Mouse (Mus musculus) adrenal gland, postnatal 14 days (tissue): ENCODE data around the gene Kremen2. TPM values are rescaled to one million over a fixed set of nuclear protein-coding genes. Genes with fewer than 3 reads are reported as not detected.

ENCODE experiments used
- DNase-seq: peaks from one replicate; pipeline ENCODE4 v3.0.0; 2021; ENCODE audit warnings: mixed read lengths
- total RNA-seq: library from RNA; stranded (reverse); gene quantifications from 2 replicates; pipeline ENCODE4 v1.2.3, GENCODE M21; 2021

The Kremen2 gene
- total RNA-seq, 1 experiment from 2014 or later, result not detected

DNA sequence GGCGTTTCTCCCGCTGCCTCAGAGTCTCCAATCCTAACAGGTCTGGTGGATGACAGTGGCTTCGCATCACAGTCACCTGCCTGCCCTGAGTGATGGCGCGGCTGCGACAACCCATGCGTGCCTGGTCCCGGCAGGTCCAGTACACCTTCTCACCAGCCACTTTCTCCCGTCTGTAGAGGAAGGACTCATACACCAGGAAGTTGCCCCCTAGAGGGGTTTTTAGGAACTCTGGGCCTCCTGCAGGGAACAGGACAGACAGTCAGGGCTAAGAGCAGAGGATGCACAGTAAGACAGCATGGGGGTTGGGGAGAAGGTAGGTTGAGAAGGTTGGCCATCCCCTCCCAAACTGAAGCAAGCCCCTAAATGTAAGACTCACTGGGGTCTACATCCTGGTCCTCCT is 14.6 kb upstream of the Kremen2 start:
- no peak for DNase-seq

DNA sequence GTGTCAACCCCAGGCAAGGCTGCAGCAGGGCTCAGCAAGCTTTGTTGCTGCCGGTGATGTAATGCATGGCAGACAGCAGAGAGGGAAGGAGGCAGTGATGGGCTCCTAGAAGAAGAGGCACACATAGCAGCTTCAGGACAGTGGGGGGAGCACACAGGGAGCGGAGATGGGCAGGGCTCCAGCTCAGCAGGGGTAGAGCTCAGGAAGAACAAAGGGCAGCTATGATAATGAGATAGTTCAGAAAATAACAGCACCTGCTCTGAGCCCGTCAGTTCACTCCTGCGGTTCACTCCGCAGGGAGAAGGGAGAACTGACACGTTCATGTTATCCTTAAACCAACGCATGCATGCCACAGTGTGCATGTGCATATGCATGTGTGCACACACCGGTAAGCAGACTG is 13.2 kb upstream of the Kremen2 start:
- DNase-seq, result no peak

DNA sequence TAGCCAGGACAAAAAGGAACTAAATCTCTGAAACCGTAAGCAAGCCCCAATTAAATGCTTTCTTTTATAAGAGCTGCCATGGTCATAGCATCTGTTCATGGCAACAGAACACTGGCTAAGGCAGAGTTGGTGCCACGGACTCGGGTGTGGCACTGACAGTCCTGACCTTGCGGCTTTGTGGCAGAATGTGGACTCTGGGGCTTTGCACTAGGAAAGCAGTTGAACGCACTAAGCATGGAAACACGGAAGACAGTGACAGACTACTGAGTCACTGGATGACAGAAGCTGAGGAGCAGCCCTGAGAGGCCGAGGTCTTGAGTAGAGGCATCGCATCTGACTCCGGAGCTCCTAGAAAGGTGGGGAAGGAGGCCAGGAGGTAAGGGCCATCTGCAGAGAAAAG is 11.9 kb upstream of the Kremen2 start:
- DNase-seq, result no peak

DNA sequence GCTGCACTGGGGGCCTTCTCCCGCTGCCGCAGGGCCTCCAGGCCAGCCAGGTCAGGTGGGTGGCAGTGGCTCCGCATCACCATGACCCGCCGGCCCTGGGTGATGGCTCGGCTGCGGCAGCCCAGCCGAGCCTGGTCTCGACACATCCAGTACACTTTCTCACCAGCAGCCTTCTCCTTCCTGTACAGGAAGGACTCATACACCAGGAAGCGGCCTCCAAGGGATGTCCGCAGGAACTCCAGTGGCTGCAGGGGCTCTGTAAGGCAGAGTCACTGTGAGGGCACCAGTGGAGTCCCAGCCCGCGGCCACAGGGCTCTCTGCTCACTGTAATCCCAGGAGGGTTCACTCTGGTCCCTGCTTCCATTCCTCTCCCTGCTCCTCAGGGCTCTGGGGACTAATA is 10.1 kb upstream of the Kremen2 start:
- no peak for DNase-seq

DNA sequence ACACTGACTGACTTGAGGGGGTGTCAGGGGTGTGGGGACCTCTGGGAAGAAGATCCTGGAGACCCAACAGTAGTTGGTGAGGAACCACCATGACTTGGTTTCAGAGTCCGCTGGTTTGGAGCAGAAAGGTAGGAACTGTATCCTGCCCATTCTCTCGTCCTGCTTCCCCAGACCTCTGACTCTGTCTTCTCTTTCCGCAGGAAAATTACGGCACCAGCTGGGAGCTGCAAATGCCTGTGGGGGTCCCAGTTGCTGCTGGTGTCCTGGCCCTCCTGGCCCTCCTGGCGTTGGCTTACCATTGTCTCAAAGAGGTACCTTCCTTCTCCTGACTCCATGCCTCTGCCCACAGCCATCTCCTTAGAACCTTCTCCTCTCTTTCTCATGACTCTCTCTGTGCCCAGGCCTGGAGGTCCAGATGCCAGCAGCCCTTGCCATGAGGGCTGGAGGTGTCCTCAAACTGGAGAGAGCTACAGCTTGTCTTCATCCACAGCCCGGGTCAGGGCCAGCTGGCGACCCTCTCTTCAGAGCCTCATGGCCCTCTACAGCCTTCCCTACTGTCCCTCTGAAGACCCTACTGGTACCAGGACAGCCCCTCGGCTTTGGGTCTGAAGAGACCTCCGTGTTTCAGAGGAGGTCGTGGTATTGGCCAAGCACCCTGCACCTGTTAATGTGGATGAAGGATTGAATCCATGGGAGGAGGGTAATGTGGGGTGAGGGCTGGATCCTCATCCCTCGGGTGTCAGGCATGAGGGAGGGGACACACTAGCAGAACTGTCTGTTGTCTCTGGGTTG is 4.0 kb upstream of the Kremen2 start:
- no peak for DNase-seq

DNA sequence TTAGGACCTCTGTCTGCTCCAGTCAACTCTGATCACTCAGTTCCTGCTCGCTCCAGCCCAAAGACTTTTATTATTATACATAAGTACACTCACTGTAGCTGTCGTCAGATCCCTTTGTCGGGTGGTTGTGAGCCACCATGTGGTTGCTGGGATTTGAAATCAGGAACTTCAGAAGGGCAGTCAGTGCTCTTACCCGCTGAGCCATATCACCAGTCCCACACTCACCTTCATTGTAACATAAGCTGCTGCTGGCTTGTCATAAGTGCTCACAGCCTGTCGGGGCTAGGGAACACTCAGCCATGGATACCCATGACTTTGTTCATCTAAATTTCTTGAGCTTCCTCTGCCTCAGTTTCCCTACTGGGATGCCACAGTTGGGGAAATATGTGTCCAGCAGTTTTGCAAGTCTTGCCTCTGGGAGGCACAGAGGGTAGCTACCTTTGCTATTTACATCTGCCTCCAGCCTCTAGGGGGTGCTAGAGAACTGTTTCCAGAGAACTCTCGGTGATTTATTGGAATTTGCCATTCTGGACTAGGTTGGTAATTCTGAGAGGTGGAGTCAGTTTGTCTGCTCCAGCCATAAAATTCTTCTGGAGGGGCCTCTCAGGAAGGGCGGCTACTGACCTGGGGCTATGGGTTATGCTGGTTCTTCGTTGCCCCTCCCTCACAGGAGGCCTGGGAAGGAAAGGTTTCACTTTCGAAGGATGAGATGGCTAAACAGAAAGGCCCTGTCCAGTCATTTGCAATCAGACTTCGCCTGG is 3.2 kb upstream of the Kremen2 start:
- DNase-seq, result peak; percentile 86

DNA sequence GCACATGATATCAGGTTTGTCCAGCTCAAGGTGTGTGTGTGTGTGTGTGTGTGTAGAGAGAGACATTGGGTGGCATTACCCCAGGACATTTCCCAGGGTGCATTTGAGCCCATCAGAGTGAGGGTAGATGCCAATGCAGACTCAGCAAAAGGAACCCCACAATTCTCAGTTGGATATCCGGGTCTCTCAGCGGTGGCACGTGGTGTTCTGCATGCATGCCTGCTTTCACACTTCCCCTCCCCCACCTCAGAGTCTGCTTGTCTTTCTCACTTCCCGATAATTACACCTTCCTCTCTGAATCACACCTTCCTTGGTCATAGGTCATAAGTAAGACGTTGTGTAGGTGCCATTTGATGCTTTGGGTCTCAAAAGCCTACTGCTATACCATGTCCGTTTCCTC is 2.4 kb upstream of the Kremen2 start:
- DNase-seq, result no peak

DNA sequence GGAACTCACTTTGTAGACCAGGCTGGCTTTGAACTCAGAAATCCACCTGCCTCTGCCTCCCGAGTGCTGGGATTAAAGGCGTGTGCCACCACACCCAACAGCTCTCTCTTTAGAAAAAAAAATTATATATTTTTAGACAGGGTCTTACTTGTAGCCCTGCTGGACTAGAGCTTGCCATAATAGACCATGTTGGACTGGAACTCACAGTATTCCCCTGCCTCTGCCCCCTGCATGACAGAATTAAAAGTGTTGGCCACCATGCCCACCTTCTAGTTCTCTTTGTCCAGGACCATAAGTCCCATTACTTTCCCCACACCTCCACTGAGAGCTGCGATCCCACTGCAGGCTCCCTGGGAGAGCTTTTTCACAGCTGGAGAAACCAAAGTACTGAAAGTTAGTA is 1.8 kb upstream of the Kremen2 start:
- no peak for DNase-seq

DNA sequence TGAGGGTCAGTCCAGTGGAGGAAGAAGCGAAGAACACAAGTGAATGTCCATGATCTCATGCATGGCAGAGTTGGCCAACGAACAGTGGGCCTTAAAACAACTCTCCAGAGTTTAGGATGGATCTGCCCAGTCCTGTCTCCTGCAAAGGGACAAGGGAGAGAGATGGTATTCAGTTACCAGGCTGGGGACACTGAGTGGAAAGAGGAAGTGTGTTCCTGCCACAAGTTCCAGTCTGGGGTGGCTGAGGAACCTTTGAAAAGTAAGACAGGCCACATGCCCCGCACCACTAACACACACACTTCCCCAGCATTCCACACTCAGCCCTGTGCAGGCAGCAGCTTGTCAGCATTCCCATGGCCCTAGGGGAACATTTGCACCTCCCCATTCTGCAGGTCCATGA is 1.1 kb upstream of the Kremen2 start:
- no peak for DNase-seq

DNA sequence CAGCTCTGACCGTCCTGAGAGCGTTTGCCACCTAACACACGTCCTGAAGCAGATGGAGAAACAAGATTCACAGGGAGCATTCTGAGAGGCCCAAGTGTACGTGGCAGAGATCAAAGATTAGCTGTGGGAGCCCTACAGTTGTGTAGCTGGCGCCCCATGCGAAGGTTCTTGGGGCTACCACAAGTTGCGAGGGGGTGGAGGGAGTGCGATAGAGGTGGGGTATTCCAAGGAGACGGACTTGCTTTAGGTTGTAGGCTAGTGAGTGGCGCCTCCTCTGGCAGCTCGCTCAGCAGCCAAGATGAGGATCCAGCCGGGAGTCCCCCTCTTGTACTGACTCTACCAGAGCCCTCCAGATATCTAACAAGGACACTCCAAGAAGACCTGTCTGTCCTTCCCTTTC is 678 bp upstream of the Kremen2 start:
- no peak for DNase-seq

DNA sequence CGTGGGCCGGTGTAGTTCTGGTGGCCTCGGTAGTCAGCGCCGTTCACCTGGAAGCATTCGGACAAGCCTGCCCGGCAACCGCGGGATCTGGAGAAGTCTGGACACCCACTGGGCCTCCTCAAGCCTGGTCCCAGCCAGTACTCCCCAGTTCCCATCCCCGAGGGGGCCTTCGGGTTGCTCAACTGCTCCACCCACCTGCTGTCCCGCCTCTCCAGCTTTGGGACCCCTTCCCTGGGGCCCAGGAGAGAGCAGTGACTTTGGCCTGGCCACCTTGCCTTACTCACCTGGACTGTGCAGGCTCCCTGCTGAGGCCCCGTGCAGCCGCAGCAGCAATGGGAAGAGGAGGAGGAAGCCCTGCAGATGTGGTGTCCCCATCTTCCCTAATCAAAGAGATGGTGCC is 982 bp downstream of the Kremen2 start:
- DNase-seq, result peak; percentile 5

DNA sequence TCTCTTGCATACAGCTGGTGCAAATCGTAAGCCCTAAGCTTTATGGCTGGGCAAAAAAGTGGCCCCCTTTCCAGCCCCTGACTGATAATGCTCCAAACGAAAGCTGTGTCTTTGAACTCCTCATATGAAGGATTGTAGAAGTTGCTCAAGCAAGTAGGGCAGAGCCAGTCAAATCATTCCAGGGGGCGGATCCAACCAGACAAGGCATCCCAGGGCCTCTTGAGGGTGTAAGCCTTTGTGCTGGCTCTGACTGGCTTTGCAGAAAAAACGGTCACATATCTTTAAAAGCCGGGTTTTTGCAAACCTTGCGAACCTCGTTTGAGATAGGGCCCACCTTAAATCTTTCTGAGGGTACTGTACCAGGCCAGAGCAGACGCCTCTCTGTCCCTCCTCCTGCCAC is 1.6 kb downstream of the Kremen2 start:
- peak; percentile 7 for DNase-seq

DNA sequence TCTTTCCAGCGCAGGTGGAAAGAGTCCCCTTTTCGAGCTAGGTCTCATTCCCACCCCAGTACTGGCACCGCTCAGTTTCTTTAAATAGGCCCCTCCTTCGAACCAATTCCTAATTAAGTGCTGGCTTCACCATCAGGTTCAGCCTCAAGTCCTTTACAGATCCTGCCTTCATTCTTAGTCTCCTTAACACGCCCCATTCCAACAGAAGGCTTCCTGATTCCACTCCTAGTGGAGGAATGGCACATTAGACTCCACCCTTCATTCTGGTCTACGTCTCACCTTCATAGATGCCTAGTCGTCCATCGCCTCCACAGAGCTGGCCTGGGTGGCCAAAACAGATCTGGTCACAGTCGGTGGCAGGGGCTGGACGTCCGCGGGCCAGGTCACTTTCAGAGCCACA is 2.7 kb downstream of the Kremen2 start:
- no peak for DNase-seq

DNA sequence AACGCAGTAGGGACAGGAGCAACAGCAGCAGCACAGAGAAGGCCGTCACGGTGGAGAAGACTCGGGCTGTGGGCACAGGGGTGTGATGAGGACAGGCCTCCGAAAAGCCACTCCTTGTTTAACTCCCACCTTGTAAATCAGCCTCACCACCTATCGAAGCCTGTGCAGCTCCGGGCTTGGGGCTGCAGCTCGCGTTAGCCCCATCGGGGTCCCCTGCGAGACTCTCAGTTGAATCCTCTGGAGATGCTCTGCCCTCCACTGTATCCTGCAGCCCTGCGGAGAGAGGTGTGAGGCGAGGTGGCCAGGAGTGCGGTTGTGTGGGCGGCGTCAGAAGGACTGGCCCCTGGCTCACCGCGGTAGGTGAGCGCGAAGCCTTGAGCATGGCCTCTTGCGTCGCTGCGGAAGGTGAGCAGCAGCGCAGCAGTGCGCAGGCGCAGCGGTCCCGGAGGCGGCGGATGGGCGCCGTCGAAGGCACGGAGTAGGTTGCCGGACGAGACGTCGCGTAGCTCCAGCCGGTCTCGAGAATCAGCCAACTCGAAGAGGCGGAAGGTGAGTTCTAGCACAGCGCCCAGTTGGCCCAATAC is 3.3 kb downstream of the Kremen2 start:
- no peak for DNase-seq

DNA sequence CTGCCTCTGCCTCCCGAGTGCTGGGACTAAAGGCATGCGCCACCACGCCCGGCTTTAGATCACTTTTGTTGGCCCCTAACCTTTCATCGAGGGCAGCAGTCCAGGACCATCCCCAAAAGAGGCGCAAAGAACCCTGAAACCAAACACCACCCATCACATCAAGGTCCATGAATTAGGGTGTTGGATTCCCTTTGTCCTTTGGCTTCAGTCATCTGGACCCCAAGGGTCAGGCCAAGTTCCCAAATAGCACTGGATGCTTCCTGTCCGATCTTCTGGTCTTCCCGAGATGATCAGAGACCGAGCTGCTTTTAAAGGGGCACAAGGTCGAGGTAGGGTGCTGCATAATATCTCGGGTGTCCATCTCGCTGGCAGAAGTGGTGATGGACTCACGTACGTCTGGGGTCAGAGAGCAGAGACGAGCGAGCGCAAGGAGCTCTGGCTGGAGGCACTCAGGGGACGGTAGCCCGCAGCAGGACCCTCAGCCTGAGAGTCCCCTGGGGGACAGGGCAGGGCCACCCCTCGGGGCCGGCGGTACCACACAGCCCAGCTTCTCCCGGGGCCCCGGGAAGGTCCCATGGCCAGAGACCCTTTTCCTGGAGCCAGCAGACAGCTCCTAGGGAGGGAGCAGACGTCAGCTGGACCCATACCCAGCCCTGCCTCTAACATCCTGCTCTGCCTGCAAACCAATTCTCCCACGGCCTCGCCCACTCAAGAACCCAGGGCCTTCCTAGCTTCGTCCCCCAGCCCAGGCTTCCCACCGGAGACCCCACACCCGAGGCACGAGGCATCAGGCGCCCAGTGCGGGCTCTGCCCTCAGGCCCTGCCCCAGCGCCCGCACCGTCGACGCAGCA is 4.0 kb downstream of the Kremen2 start:
- no peak for DNase-seq

DNA sequence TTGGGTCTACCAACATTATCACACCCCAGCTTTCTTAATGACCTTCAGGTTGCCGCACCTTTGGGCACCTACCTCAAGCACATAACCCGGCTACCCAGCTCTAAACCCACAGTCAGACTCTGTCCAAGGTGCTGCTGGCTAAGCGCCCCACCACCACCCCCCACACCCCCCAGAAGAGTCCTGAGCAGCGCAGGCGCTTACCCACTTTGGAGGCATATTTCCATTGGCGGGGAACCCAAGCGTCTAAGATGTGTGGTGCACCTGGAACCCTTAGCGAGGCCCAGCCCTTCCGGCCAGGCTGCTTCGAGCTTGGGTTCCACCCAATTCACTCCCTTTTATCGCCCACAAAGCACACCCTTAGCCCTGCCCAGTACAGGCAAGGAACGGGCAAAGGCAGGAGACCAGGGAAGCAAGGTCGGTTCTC is 5.0 kb downstream of the Kremen2 start, which contains the start of gene Paqr4:
TSS of gene Paqr4 (minus strand) at position 270 of the 424 bp plus-strand sequence.
- no peak for DNase-seq

DNA sequence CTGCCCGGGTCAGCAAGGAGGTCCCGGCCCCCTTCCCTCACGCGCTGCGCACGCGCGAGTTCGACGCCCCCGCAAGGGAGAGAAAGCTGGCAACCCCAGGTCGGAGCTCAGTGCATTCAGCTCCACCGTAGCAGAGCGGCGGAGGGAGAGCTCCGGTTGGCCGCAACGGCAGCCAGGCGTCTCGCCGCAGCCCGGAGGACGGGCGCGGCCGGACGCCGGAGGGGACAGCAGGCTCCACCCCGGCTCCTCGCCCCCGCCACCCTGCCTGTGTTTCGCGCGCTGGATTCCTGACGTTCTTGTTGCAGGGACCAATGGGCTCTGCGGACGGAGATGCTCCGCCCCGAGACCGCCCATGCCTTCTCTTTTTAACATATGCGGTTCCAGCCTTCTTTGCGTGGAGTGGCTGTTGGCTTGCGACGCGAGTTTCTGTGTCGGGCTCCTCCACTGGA is 5.5 kb downstream of the Kremen2 start:
- DNase-seq, result peak; percentile 95

DNA sequence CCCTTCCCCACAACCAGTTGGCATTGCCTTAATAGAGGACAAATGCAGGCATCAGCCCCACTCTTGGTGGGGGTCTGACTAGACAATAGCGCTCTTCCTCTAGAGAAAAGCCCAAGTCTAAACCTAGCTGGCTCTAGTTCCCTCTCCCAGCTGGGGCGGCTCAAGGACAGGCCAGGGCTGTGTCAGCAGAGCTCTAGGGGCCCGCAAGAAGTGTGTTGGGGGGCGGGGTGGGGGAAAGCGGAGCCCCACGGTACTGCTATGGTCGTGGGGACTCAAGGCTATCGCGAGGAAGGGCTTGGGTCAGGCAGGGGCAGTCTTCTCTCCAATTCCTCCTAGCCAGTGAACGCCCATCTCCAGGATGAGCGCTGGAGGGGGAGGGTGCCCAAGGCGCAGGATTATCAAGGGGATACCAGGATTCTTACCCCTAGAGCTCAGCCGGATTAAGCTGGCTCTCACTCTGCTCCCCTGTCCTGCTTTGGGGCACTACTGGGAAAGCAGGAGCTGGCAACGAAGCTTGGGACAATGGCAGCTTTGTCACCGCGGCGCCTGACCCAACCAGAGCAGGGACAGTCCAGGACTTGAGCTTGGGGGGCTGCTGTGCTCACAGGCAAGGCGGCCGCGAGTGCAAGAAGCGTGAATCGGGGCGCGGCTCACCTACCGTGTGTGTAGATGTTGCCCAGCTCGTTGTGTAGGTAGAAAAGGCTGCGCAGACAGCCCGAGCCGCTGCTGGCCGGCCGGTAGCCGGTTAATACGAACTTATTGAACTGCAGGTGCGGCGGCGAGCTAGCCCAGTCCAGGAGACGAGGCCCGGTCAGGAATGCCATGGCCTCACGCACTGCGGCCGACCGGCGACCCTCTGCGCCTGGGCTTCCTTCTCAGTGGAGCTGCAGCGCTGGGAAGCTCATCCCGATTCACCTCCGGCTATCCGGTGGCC is 6.2 kb downstream of the Kremen2 start:
- DNase-seq, result no peak

DNA sequence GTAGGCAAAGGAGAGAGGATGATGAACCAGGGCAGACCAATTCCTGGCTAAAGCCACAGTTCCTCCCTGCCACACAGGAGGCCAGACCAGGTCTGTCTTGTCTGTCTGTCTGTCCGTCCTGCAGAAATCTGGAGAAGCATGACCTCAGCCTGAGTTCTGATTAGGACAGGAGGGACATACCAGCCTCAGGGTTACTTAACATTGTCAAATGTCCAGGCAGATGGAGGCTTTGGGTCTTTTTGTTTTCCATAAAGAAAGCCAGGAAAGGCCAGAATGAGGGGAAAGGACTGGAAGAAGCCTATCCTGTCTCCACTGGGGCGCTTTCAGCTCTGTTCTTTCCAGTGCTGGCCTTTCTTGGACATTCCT is 6.8 kb downstream of the Kremen2 start:
- no peak for DNase-seq

DNA sequence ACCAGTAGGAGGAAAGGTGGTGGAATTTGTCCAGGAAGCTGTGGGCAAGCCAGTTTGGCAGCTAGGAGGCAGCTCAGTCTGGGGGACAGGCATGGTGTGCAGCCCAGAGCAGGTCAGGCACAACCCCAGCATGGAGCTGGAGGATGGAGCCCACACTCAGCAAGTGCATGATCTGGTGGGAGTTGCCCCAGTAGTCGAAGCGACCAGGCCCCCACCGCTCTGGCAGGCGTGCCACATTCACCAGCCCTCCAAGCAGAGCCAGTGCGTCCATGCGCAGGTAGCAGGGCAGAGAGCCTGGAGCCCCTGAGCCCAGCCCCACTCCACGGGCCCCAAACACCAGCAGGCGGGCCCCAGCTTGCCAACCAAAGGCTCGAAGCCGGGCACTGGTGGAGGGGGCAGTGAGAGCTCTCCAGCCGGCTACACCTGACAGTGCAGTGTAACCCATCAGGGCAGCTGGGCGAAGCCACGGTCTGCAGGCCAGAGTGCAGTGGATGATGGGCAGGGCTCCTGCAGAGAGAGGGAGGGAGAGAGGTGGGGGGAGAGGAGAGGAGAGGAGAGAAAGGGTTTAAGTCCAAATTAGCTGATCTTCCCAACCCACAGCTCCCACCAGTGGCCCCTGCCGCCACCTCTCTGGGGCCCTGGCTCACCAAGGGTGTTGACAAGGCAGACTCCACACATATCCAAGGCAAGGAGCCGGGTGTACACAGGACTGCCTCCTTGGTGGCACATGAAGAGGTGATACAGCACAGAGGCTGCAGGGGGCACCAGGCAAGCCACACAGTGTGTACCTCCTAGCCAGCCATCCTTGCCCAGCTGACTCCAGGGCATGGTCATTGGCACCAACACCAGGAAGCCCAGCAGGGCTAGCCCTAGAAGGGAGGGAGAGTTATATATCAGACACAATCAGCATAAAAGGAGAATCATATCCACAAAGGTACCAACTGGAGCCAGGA is 7.9 kb downstream of the Kremen2 start:
- no peak for DNase-seq
